Mouse (Mus musculus) heart, embryonic 12.5 days (tissue): Measurements from ENCODE around the gene a. TPM values are rescaled to one million over a fixed set of nuclear protein-coding genes. Genes with fewer than 3 reads are reported as not detected.
"Not testable (repeated sequence)": the region's sequence is repeated elsewhere in the genome, so short reads cannot be mapped to it uniquely, and the experiment has no call there.

Source experiments
- ATAC-seq: fragments of 200-750 bp; cut with Nextera tagmentation; 2 replicates; pipeline ENCODE4 v1.8.0; 2017; ENCODE audit warnings: moderate TSS enrichment, moderate library complexity; ENCODE audit not compliant: insufficient number of reproducible peaks, low FRiP score
- H3K27ac ChIP-seq: fragments of 300-500 bp; sonication (generic); 2 replicates; pipeline ENCODE4 v1.5.1; 2016; ENCODE audit warnings: mild to moderate bottlenecking, moderate library complexity; ENCODE audit not compliant: poor library complexity, severe bottlenecking
- H3K27me3 ChIP-seq: fragments of 300-500 bp; sonication (generic); replicated peaks from 2 replicates; pipeline ENCODE4 v1.6.1; 2016; ENCODE audit warnings: mild to moderate bottlenecking, moderate library complexity
- H3K36me3 ChIP-seq: fragments of 300-500 bp; sonication (generic); 2 replicates; pipeline ENCODE4 v1.6.1; 2016; ENCODE audit warnings: mild to moderate bottlenecking, moderate library complexity
- H3K4me1 ChIP-seq: fragments of 300-500 bp; sonication (generic); replicated peaks from 2 replicates; pipeline ENCODE4 v1.6.1; 2016; ENCODE audit warnings: mild to moderate bottlenecking
- H3K4me2 ChIP-seq: fragments of 300-500 bp; sonication (generic); 2 replicates; pipeline ENCODE4 v1.6.1; 2016; ENCODE audit warnings: mild to moderate bottlenecking, moderate library complexity
- H3K4me3 ChIP-seq: fragments of 300-500 bp; sonication (generic); 2 replicates; pipeline ENCODE4 v1.5.1; 2016; ENCODE audit warnings: mild to moderate bottlenecking
- H3K9ac ChIP-seq: fragments of 300-500 bp; sonication (generic); 2 replicates; pipeline ENCODE4 v1.6.1; 2016; ENCODE audit warnings: mild to moderate bottlenecking, moderate library complexity
- H3K9me3 ChIP-seq: fragments of 300-500 bp; sonication (generic); replicated peaks from 2 replicates; pipeline ENCODE4 v1.6.1; 2016; ENCODE audit warnings: mild to moderate bottlenecking, moderate library complexity
- WGBS: fragments of 180-500 bp; shearing (Covaris S2); methylation state at CpG from one replicate; pipeline ENCODE4 v1.1.7; 2016; 5-methylcytosine and 5-hydroxymethylcytosine counted together
- polyA plus RNA-seq: library from polyadenylated mRNA; unstranded; fragments of >200 nt; fragmentation: Nextera tagmentation; extraction: Ambion mirVana; gene quantifications from 2 replicates; pipeline ENCODE4 v1.2.1, GENCODE M21; 2016

The a gene
- polyA plus RNA-seq, 1 experiment from 2014 or later: not detected

- H3K27ac ChIP-seq: no peak overlapping the region
- H3K4me3 ChIP-seq: no peak overlapping the region
- no peak for ATAC-seq
- WGBS: 40% methylated on average over 5 of the region's 5 CpGs
- no peaks in the 10 kb centered on the region for H3K9me3 ChIP-seq
- no peak overlapping the region for H3K9ac ChIP-seq
- H3K4me1 ChIP-seq: no peaks in the 10 kb centered on the region
- no peaks in the 10 kb centered on the region for H3K36me3 ChIP-seq
- no peak overlapping the region for H3K4me2 ChIP-seq
- peaks cover 7% of the 10 kb centered on the region; the same call in 1 of the 2 replicates for H3K27me3 ChIP-seq
Observed at GRCm38 (mm10) chr2:154950601-154951000, 159.4 kb downstream of the a start.

GRCm38 (mm10) chr2:154959486-154959885 is 168.3 kb downstream of the a start:
- 86% methylated on average over 5 of the region's 5 CpGs for WGBS
- no peak overlapping the region for H3K27ac ChIP-seq

GRCm38 (mm10) chr2:154959909-154960308 is 168.7 kb downstream of the a start:
- Histone ChIP-seq H3K27me3 (0 out of 2 replicates have a peak, but pooled peaks cover 3% of the 10 kb centered on the region), H3K4me3 (no peak overlapping the region), H3K27ac (no peak overlapping the region), H3K4me1 (no peaks in the 10 kb centered on the region), H3K9ac (no peak overlapping the region), H3K4me2 (no peak overlapping the region), H3K9me3 (no peaks in the 10 kb centered on the region), H3K36me3 (no peaks in the 10 kb centered on the region)
- no peak for ATAC-seq
- 84% methylated on average over 3 of the region's 3 CpGs for WGBS

More at GRCm38 (mm10) chr2:154959486-154959885, 168.3 kb downstream of the a start:
- Histone ChIP-seq H3K9ac (no peak overlapping the region), H3K4me2 (no peak overlapping the region), H3K27me3 (peaks cover 3% of the 10 kb centered on the region; the same call in 1 of the 2 replicates), H3K9me3 (no peaks in the 10 kb centered on the region), H3K36me3 (no peaks in the 10 kb centered on the region), H3K4me3 (no peak overlapping the region), H3K4me1 (no peaks in the 10 kb centered on the region)
- no peak for ATAC-seq

GRCm38 (mm10) chr2:154963176-154963575 is 172.0 kb downstream of the a start:
- ATAC-seq: no peak
- 77% methylated on average over 5 of the region's 5 CpGs for WGBS

GRCm38 (mm10) chr2:154969740-154970397 is 178.7 kb downstream of the a start:
- H3K4me2 ChIP-seq, ATAC-seq, H3K27ac ChIP-seq, H3K9ac ChIP-seq, H3K9me3 ChIP-seq, H3K36me3 ChIP-seq, H3K27me3 ChIP-seq, H3K4me3 ChIP-seq: not testable (repeated sequence)
- H3K4me1 ChIP-seq: peaks cover 26% of the 10 kb centered on the region
- WGBS: 58% methylated on average over 14 of the region's 14 CpGs

More at GRCm38 (mm10) chr2:154963176-154963575, 172.0 kb downstream of the a start:
- no peaks in the 10 kb centered on the region for H3K4me1 ChIP-seq
- no peak overlapping the region for H3K4me2 ChIP-seq
- no peak overlapping the region for H3K27ac ChIP-seq
- no peaks in the 10 kb centered on the region for H3K9me3 ChIP-seq
- H3K4me3 ChIP-seq: no peak overlapping the region
- no peak overlapping the region for H3K9ac ChIP-seq
- H3K36me3 ChIP-seq: no peaks in the 10 kb centered on the region
- 0 out of 2 replicates have a peak, but pooled peaks cover 3% of the 10 kb centered on the region for H3K27me3 ChIP-seq

GRCm38 (mm10) chr2:154971919-154972692 is 180.9 kb downstream of the a start:
- Histone ChIP-seq H3K27me3 (peaks cover 8% of the 10 kb centered on the region; the same call in 1 of the 2 replicates), H3K9me3 (no peaks in the 10 kb centered on the region), H3K4me2 (peak overlapping the region; percentile 45), H3K9ac (no peak overlapping the region), H3K36me3 (no peaks in the 10 kb centered on the region), H3K4me1 (peaks cover 26% of the 10 kb centered on the region), H3K4me3 (no peak overlapping the region), H3K27ac (0 out of 2 replicates have a peak overlapping the region, but pooled peaks have one; percentile 11)
- WGBS: 41% methylated on average over 18 of the region's 18 CpGs
- ATAC-seq: peak; percentile 53

GRCm38 (mm10) chr2:154972981-154973380 is 181.8 kb downstream of the a start:
- ATAC-seq: no peak
- WGBS: 80% methylated on average over 5 of the region's 5 CpGs
- H3K9me3 ChIP-seq: no peaks in the 10 kb centered on the region
- H3K4me1 ChIP-seq: peaks cover 26% of the 10 kb centered on the region
- H3K36me3 ChIP-seq: no peaks in the 10 kb centered on the region
- H3K4me2 ChIP-seq: no peak overlapping the region
- no peak overlapping the region for H3K27ac ChIP-seq
- no peak overlapping the region for H3K9ac ChIP-seq
- peaks cover 8% of the 10 kb centered on the region; the same call in 1 of the 2 replicates for H3K27me3 ChIP-seq
- H3K4me3 ChIP-seq: no peak overlapping the region

- ATAC-seq: no peak
- Histone ChIP-seq H3K9ac (no peak overlapping the region), H3K36me3 (no peaks in the 10 kb centered on the region)
Observed at GRCm38 (mm10) chr2:154986609-154987008, 195.4 kb downstream of the a start.

GRCm38 (mm10) chr2:154991411-154991810 is 200.2 kb downstream of the a start:
- 61% methylated on average over 8 of the region's 8 CpGs for WGBS
- Histone ChIP-seq H3K27ac (no peak overlapping the region), H3K27me3 (no peaks in the 10 kb centered on the region), H3K9ac (no peak overlapping the region), H3K4me1 (no peaks in the 10 kb centered on the region), H3K36me3 (no peaks in the 10 kb centered on the region), H3K4me2 (no peak overlapping the region), H3K4me3 (no peak overlapping the region), H3K9me3 (no peaks in the 10 kb centered on the region)
- ATAC-seq: no peak

More at GRCm38 (mm10) chr2:154986609-154987008, 195.4 kb downstream of the a start:
- 61% methylated on average over 1 of the region's 1 CpGs for WGBS
- Histone ChIP-seq H3K4me2 (no peak overlapping the region), H3K4me1 (no peaks in the 10 kb centered on the region), H3K27me3 (no peaks in the 10 kb centered on the region), H3K4me3 (no peak overlapping the region), H3K27ac (no peak overlapping the region), H3K9me3 (no peaks in the 10 kb centered on the region)

GRCm38 (mm10) chr2:154992083-154992482 is 200.9 kb downstream of the a start:
- no peak for ATAC-seq
- 68% methylated on average over 5 of the region's 5 CpGs for WGBS
- H3K9ac ChIP-seq: no peak overlapping the region
- H3K4me1 ChIP-seq: no peaks in the 10 kb centered on the region
- no peak overlapping the region for H3K4me3 ChIP-seq
- no peaks in the 10 kb centered on the region for H3K9me3 ChIP-seq
- H3K27ac ChIP-seq: no peak overlapping the region
- H3K4me2 ChIP-seq: no peak overlapping the region
- H3K27me3 ChIP-seq: no peaks in the 10 kb centered on the region
- H3K36me3 ChIP-seq: no peaks in the 10 kb centered on the region

- H3K9me3 ChIP-seq: peaks cover 4% of the 10 kb centered on the region
- no peak overlapping the region for H3K4me3 ChIP-seq
- 88% methylated on average over 11 of the region's 11 CpGs for WGBS
Observed at GRCm38 (mm10) chr2:155005491-155005890, 214.3 kb downstream of the a start.

More at GRCm38 (mm10) chr2:155005491-155005890, 214.3 kb downstream of the a start:
- Histone ChIP-seq H3K4me2 (no peak overlapping the region), H3K9ac (no peak overlapping the region), H3K27me3 (no peaks in the 10 kb centered on the region), H3K4me1 (no peaks in the 10 kb centered on the region), H3K36me3 (no peaks in the 10 kb centered on the region), H3K27ac (no peak overlapping the region)
- ATAC-seq: no peak
